Mouse (Mus musculus) embryonic fibroblast, embryonic 13.5 days (primary cell): ENCODE results near the gene Jun.

Experiments
- CTCF ChIP-seq: IDR thresholded peaks from 2 replicates; pipeline ENCODE4 v1.5.1; 2011; ENCODE audit warnings: mild to moderate bottlenecking, control low read depth, low read length, moderate library complexity, borderline replicate concordance; ENCODE audit not compliant: insufficient read depth
- POLR2A ChIP-seq: IDR thresholded peaks from 2 replicates; pipeline ENCODE4 v1.6.1; 2011; ENCODE audit warnings: low read depth, mild to moderate bottlenecking, control low read depth, low read length, moderate library complexity

GRCm38 (mm10) chr4:95049153-95049552 lies 2.9 kb downstream of the Jun start:
- no peak for TF ChIP-seq CTCF
- TF ChIP-seq POLR2A: peak; percentile 56
